Mouse (Mus musculus): ENCODE measurements around the gene Akr1d1. TPM values are rescaled to one million over a fixed set of nuclear protein-coding genes. Genes with fewer than 3 reads are reported as not detected.

Gene Akr1d1
- polyA plus RNA-seq, 1 experiment from 2014 or later, result 1.4 TPM

DNA sequence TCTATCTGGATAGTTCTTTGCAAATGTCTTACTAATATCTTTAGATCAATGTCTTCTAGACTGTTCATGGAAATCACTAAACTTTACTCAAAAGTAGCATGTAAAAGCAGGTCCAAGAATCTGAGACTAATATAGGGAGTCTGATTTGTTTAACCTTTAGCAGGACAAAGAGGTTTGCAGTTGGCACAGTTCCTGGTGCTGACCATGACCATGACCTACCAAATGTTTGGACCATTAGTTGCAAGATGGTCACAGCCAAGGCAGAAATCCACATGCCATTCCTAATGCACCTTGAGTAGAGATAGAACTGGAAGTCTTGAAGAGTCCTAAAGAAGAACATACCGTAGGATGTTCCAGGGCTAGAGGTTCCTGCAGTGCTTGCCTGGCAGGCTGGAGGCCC, 37.4 kb downstream of the Akr1d1 start:
- Histone ChIP-seq H3K27me3 (ENCODE audit: control insufficient read depth, insufficient read depth, low read length) (no peaks in the 10 kb centered on the region), H3K4me3 (ENCODE audit: low read depth, low read length) (no peak overlapping the region), H3K4me2 (replicated peaks; ENCODE audit: low read depth) (no peak overlapping the region), H3K9me3 (ENCODE audit: control insufficient read depth, low read length) (no peaks in the 10 kb centered on the region), H3K27ac (replicated peaks) (no peak overlapping the region), H3K9ac (ENCODE audit: low read length) (no peak overlapping the region), H3K4me1 (replicated peaks; ENCODE audit: control insufficient read depth, insufficient read depth) (no peaks in the 10 kb centered on the region), H3K36me3 (ENCODE audit: control insufficient read depth, insufficient read depth, low read length) (no peaks in the 10 kb centered on the region)
- DNase-seq (ENCODE audit: low spot score), result no peak
- WGBS, result 92% methylated on average over 1 of the region's 1 CpGs
- no peak for ATAC-seq (ENCODE audit: low FRiP score, low TSS enrichment)
- no peak for TF ChIP-seq CTCF (IDR thresholded peaks at IDR 0.05; ENCODE audit: low read depth)
- TF ChIP-seq EP300 (optimal IDR thresholded peaks at IDR 0.05), result no peak

- DNase-seq (ENCODE audit: low spot score) (no peak), ATAC-seq (ENCODE audit: low FRiP score, low TSS enrichment) (no peak)
- Histone ChIP-seq H3K9me3 (ENCODE audit: control insufficient read depth, low read length) (no peaks in the 10 kb centered on the region), H3K4me3 (ENCODE audit: low read depth, low read length) (no peak overlapping the region), H3K27ac (replicated peaks) (no peak overlapping the region), H3K4me1 (replicated peaks; ENCODE audit: control insufficient read depth, insufficient read depth) (no peaks in the 10 kb centered on the region), H3K36me3 (ENCODE audit: control insufficient read depth, insufficient read depth, low read length) (no peaks in the 10 kb centered on the region), H3K9ac (ENCODE audit: low read length) (no peak overlapping the region), H3K27me3 (ENCODE audit: control insufficient read depth, insufficient read depth, low read length) (no peaks in the 10 kb centered on the region), H3K4me2 (replicated peaks; ENCODE audit: low read depth) (no peak overlapping the region)
- WGBS, result 28% methylated on average over 1 of the region's 1 CpGs
- TF ChIP-seq EP300 (optimal IDR thresholded peaks at IDR 0.05) (no peak), CTCF (IDR thresholded peaks at IDR 0.05; ENCODE audit: low read depth) (no peak)
These were observed 42.0 kb downstream of the Akr1d1 start for GRCm38 (mm10) chr6:37571939-37572338.

DNA sequence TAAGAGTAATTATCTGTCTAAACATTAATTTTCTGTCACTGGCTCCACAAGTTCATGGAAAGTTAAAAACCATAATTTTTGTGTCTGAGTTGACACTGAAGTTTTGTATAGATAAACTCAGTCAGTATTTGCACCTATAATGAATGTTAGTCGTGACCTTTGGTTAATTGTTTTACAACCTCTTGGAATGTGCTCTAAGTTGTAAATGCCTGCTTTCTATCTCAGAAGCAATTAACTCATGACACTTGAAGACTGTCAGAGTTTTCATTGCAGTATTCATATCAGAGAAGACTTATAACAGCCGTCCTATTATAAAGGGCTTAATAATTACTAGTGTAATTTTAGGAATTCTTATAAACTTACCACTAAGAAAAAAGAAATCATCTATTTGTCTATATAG, 43.0 kb downstream of the Akr1d1 start:
- no peak for ATAC-seq (ENCODE audit: low FRiP score, low TSS enrichment)
- Histone ChIP-seq H3K27ac (replicated peaks) (no peak overlapping the region), H3K4me3 (ENCODE audit: low read depth, low read length) (no peak overlapping the region), H3K27me3 (ENCODE audit: control insufficient read depth, insufficient read depth, low read length) (no peaks in the 10 kb centered on the region), H3K4me1 (replicated peaks; ENCODE audit: control insufficient read depth, insufficient read depth) (no peaks in the 10 kb centered on the region), H3K9me3 (ENCODE audit: control insufficient read depth, low read length) (no peaks in the 10 kb centered on the region), H3K9ac (ENCODE audit: low read length) (no peak overlapping the region), H3K36me3 (ENCODE audit: control insufficient read depth, insufficient read depth, low read length) (no peaks in the 10 kb centered on the region), H3K4me2 (replicated peaks; ENCODE audit: low read depth) (no peak overlapping the region)
- WGBS, result 46% methylated on average over 2 of the region's 2 CpGs
- TF ChIP-seq CTCF (IDR thresholded peaks at IDR 0.05; ENCODE audit: low read depth), result no peak
- TF ChIP-seq EP300 (optimal IDR thresholded peaks at IDR 0.05), result no peak
- no peak for DNase-seq (ENCODE audit: low spot score)

DNA sequence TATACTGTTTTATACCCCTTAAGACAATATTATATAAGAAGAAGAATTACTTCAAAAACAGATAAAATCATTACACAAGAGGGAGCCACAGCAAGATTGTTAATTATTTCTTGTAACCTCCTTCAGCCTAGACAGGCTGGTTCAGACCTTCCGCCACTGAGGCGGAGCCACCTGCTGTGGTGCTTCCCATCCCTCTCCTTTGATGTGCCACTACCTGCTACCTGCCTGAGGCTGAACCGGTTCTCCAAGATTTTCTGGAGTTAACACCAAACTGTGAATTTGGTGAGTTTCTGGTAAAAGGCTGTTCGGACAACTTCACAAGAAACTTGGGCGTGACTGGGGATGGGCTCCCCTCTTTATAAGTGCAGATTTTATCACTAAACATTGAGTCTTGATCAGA, 50.5 kb downstream of the Akr1d1 start:
- Histone ChIP-seq H3K9ac (ENCODE audit: low read length) (no peak overlapping the region), H3K4me3 (ENCODE audit: low read depth, low read length) (no peak overlapping the region), H3K27ac (replicated peaks) (no peak overlapping the region), H3K36me3 (ENCODE audit: control insufficient read depth, insufficient read depth, low read length) (no peaks in the 10 kb centered on the region), H3K4me2 (replicated peaks; ENCODE audit: low read depth) (no peak overlapping the region), H3K4me1 (replicated peaks; ENCODE audit: control insufficient read depth, insufficient read depth) (no peaks in the 10 kb centered on the region), H3K27me3 (ENCODE audit: control insufficient read depth, insufficient read depth, low read length) (no peaks in the 10 kb centered on the region), H3K9me3 (ENCODE audit: control insufficient read depth, low read length) (no peaks in the 10 kb centered on the region)
- ATAC-seq (ENCODE audit: low FRiP score, low TSS enrichment) (no peak), DNase-seq (ENCODE audit: low spot score) (no peak)
- TF ChIP-seq CTCF (IDR thresholded peaks at IDR 0.05; ENCODE audit: low read depth) (no peak), EP300 (optimal IDR thresholded peaks at IDR 0.05) (no peak)
- 62% methylated on average over 5 of the region's 5 CpGs for WGBS

- peak; percentile 81 for TF ChIP-seq CTCF (IDR thresholded peaks at IDR 0.05; ENCODE audit: low read depth)
- no peak for TF ChIP-seq EP300 (optimal IDR thresholded peaks at IDR 0.05)
These were observed 59.5 kb downstream of the Akr1d1 start for GRCm38 (mm10) chr6:37589340-37589962.

GRCm38 (mm10) chr6:37590800-37591199, 60.8 kb downstream of the Akr1d1 start:
- 71% methylated on average over 6 of the region's 6 CpGs for WGBS
- Histone ChIP-seq H3K9ac (ENCODE audit: low read length) (no peak overlapping the region), H3K27ac (replicated peaks) (no peak overlapping the region), H3K4me1 (replicated peaks; ENCODE audit: control insufficient read depth, insufficient read depth) (no peaks in the 10 kb centered on the region), H3K36me3 (ENCODE audit: control insufficient read depth, insufficient read depth, low read length) (no peaks in the 10 kb centered on the region), H3K27me3 (ENCODE audit: control insufficient read depth, insufficient read depth, low read length) (no peaks in the 10 kb centered on the region), H3K4me3 (ENCODE audit: low read depth, low read length) (no peak overlapping the region), H3K9me3 (ENCODE audit: control insufficient read depth, low read length) (no peaks in the 10 kb centered on the region), H3K4me2 (replicated peaks; ENCODE audit: low read depth) (no peak overlapping the region)
- no peak for DNase-seq (ENCODE audit: low spot score)
- no peak for ATAC-seq (ENCODE audit: low FRiP score, low TSS enrichment)
- TF ChIP-seq EP300 (optimal IDR thresholded peaks at IDR 0.05) (no peak), CTCF (IDR thresholded peaks at IDR 0.05; ENCODE audit: low read depth) (no peak)

More at GRCm38 (mm10) chr6:37589340-37589962, 59.5 kb downstream of the Akr1d1 start:
- H3K4me2 ChIP-seq (replicated peaks; ENCODE audit: low read depth), result no peak overlapping the region
- no peak overlapping the region for H3K27ac ChIP-seq (replicated peaks)
- no peak overlapping the region for H3K4me3 ChIP-seq (ENCODE audit: low read depth, low read length)
- no peaks in the 10 kb centered on the region for H3K9me3 ChIP-seq (ENCODE audit: control insufficient read depth, low read length)
- no peaks in the 10 kb centered on the region for H3K27me3 ChIP-seq (ENCODE audit: control insufficient read depth, insufficient read depth, low read length)
- ATAC-seq (ENCODE audit: low FRiP score, low TSS enrichment), result peak; percentile 47
- no peak overlapping the region for H3K9ac ChIP-seq (ENCODE audit: low read length)
- no peaks in the 10 kb centered on the region for H3K36me3 ChIP-seq (ENCODE audit: control insufficient read depth, insufficient read depth, low read length)
- peak; percentile 75 for DNase-seq (ENCODE audit: low spot score)
- WGBS, result 34% methylated on average over 4 of the region's 4 CpGs
- H3K4me1 ChIP-seq (replicated peaks; ENCODE audit: control insufficient read depth, insufficient read depth), result no peaks in the 10 kb centered on the region
